Mouse (Mus musculus): ENCODE results near the gene Bak1. TPM values are rescaled to one million over a fixed set of nuclear protein-coding genes. Genes with fewer than 3 reads are reported as not detected.

Bak1 gene
- polyA plus RNA-seq, 1 experiment from 2014 or later, result 2.5 TPM

- Histone ChIP-seq H3K4me3 (no peak overlapping the region), H3K4me1 (peaks cover 19% of the 10 kb centered on the region), H3K27ac (no peak overlapping the region), H3K27me3 (replicated peaks) (no peaks in the 10 kb centered on the region), H3K9me3 (no peaks in the 10 kb centered on the region), H3K4me2 (replicated peaks) (no peak overlapping the region), H3K36me3 (peaks cover 4% of the 10 kb centered on the region; the same call in 1 of the 2 replicates), H3K9ac (no peak overlapping the region)
- ATAC-seq (ENCODE audit: low FRiP score, low read depth), result no peak
- 87% methylated on average over 4 of the region's 4 CpGs for WGBS
Observed at GRCm38 (mm10) chr17:27030896-27031295, 2.1 kb upstream of the Bak1 start.

DNA sequence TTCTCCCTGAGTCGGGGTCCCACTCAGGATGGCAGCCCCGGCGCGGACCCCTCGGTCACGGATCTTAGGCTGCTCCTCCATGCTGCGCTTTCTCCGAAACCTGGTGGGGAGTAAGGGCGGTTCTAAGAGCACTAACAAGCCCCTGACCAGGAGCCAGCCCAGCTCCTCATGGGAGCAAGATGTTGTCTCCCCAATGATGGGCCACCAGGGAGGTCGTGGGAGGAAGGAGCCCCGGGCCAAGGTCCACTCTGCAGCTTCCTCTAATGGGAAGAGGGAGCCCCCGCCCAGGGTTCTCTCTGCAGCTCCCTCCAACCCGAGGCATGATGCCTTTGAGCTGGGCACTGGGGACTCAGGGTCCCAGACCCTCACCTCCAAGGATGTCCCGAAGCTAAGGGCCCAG lies 622 bp upstream of the Bak1 start:
- Histone ChIP-seq H3K9ac (no peak overlapping the region), H3K4me2 (replicated peaks) (no peak overlapping the region), H3K27me3 (replicated peaks) (no peaks in the 10 kb centered on the region), H3K27ac (no peak overlapping the region), H3K36me3 (peaks cover 18% of the 10 kb centered on the region), H3K9me3 (no peaks in the 10 kb centered on the region), H3K4me3 (no peak overlapping the region), H3K4me1 (peaks cover 19% of the 10 kb centered on the region)
- WGBS, result 86% methylated on average over 14 of the region's 14 CpGs
- no peak for ATAC-seq (ENCODE audit: low FRiP score, low read depth)

- WGBS, result 2% methylated on average over 19 of the region's 19 CpGs
- peak overlapping the region; percentile 90 for H3K9ac ChIP-seq
- no peak overlapping the region for H3K27ac ChIP-seq
- H3K4me3 ChIP-seq, result peak overlapping the region; percentile 60
- H3K9me3 ChIP-seq, result no peaks in the 10 kb centered on the region
- H3K4me1 ChIP-seq, result peaks cover 19% of the 10 kb centered on the region
- no peaks in the 10 kb centered on the region for H3K27me3 ChIP-seq (replicated peaks)
- peaks cover 28% of the 10 kb centered on the region for H3K36me3 ChIP-seq
- peak; percentile 83 for ATAC-seq (ENCODE audit: low FRiP score, low read depth)
- H3K4me2 ChIP-seq (replicated peaks), result peak overlapping the region; percentile 77
Observed at GRCm38 (mm10) chr17:27028284-27028795, 469 bp downstream of the Bak1 start.

GRCm38 (mm10) chr17:27027460-27028283 lies 1.1 kb downstream of the Bak1 start:
- H3K9ac ChIP-seq, result peak overlapping the region; percentile 90
- peak overlapping the region; percentile 77 for H3K4me2 ChIP-seq (replicated peaks)
- peaks cover 12% of the 10 kb centered on the region for H3K4me1 ChIP-seq
- peaks cover 35% of the 10 kb centered on the region for H3K36me3 ChIP-seq
- 39% methylated on average over 12 of the region's 12 CpGs for WGBS
- ATAC-seq (ENCODE audit: low FRiP score, low read depth), result peak; percentile 29; the same call in 1 of the 2 replicates
- peak overlapping the region; percentile 60 for H3K4me3 ChIP-seq
- H3K27ac ChIP-seq, result no peak overlapping the region
- no peaks in the 10 kb centered on the region for H3K27me3 ChIP-seq (replicated peaks)
- H3K9me3 ChIP-seq, result no peaks in the 10 kb centered on the region

- peaks cover 10% of the 10 kb centered on the region for H3K4me1 ChIP-seq
- no peak overlapping the region for H3K4me2 ChIP-seq (replicated peaks)
- H3K27me3 ChIP-seq (replicated peaks), result no peaks in the 10 kb centered on the region
- H3K9me3 ChIP-seq, result no peaks in the 10 kb centered on the region
- H3K27ac ChIP-seq, result no peak overlapping the region
- peaks cover 52% of the 10 kb centered on the region for H3K36me3 ChIP-seq
- no peak overlapping the region for H3K4me3 ChIP-seq
- H3K9ac ChIP-seq, result no peak overlapping the region
- no peak for ATAC-seq (ENCODE audit: low FRiP score, low read depth)
- 94% methylated on average over 3 of the region's 3 CpGs for WGBS
Observed at GRCm38 (mm10) chr17:27025951-27026350, 2.9 kb downstream of the Bak1 start.

- peaks cover 57% of the 10 kb centered on the region for H3K36me3 ChIP-seq
- no peak for ATAC-seq (ENCODE audit: low FRiP score, low read depth)
Observed at GRCm38 (mm10) chr17:27025326-27025902, 3.4 kb downstream of the Bak1 start.

GRCm38 (mm10) chr17:27023342-27023741 lies 5.5 kb downstream of the Bak1 start:
- no peaks in the 10 kb centered on the region for H3K27me3 ChIP-seq (replicated peaks)

More at GRCm38 (mm10) chr17:27025326-27025902, 3.4 kb downstream of the Bak1 start:
- no peaks in the 10 kb centered on the region for H3K9me3 ChIP-seq
- 95% methylated on average over 17 of the region's 17 CpGs for WGBS
- no peaks in the 10 kb centered on the region for H3K27me3 ChIP-seq (replicated peaks)
- H3K27ac ChIP-seq, result no peak overlapping the region
- no peak overlapping the region for H3K4me2 ChIP-seq (replicated peaks)
- H3K9ac ChIP-seq, result no peak overlapping the region
- peaks cover 10% of the 10 kb centered on the region for H3K4me1 ChIP-seq
- H3K4me3 ChIP-seq, result no peak overlapping the region

GRCm38 (mm10) chr17:27021736-27022135 lies 7.1 kb downstream of the Bak1 start:
- WGBS, result 96% methylated on average over 9 of the region's 9 CpGs
- peaks cover 7% of the 10 kb centered on the region for H3K4me1 ChIP-seq
- H3K4me3 ChIP-seq, result no peak overlapping the region
- H3K27me3 ChIP-seq (replicated peaks), result no peaks in the 10 kb centered on the region
- ATAC-seq (ENCODE audit: low FRiP score, low read depth), result no peak
- no peak overlapping the region for H3K27ac ChIP-seq
- H3K9ac ChIP-seq, result no peak overlapping the region
- no peak overlapping the region for H3K4me2 ChIP-seq (replicated peaks)
- peaks cover 67% of the 10 kb centered on the region for H3K36me3 ChIP-seq
- no peaks in the 10 kb centered on the region for H3K9me3 ChIP-seq

More at GRCm38 (mm10) chr17:27023342-27023741, 5.5 kb downstream of the Bak1 start:
- no peaks in the 10 kb centered on the region for H3K9me3 ChIP-seq
- H3K4me1 ChIP-seq, result peaks cover 10% of the 10 kb centered on the region
- no peak overlapping the region for H3K4me3 ChIP-seq
- WGBS, result 97% methylated on average over 4 of the region's 4 CpGs
- H3K27ac ChIP-seq, result no peak overlapping the region
- H3K4me2 ChIP-seq (replicated peaks), result no peak overlapping the region
- peaks cover 67% of the 10 kb centered on the region for H3K36me3 ChIP-seq
- no peak overlapping the region for H3K9ac ChIP-seq
- no peak for ATAC-seq (ENCODE audit: low FRiP score, low read depth)

- WGBS, result 93% methylated on average over 13 of the region's 14 CpGs
- H3K27me3 ChIP-seq (replicated peaks), result no peaks in the 10 kb centered on the region
- H3K9me3 ChIP-seq, result no peaks in the 10 kb centered on the region
- no peak overlapping the region for H3K9ac ChIP-seq
- H3K4me1 ChIP-seq, result peaks cover 7% of the 10 kb centered on the region
- no peak overlapping the region for H3K27ac ChIP-seq
- no peak for ATAC-seq (ENCODE audit: low FRiP score, low read depth)
- no peak overlapping the region for H3K4me2 ChIP-seq (replicated peaks)
- H3K4me3 ChIP-seq, result no peak overlapping the region
- H3K36me3 ChIP-seq, result peaks cover 65% of the 10 kb centered on the region
Observed at GRCm38 (mm10) chr17:27021076-27021475, 7.7 kb downstream of the Bak1 start.

- Histone ChIP-seq H3K4me1 (peaks cover 7% of the 10 kb centered on the region), H3K9me3 (no peaks in the 10 kb centered on the region), H3K27ac (no peak overlapping the region), H3K9ac (peak overlapping the region; percentile 36; the same call in 1 of the 2 replicates), H3K27me3 (replicated peaks) (no peaks in the 10 kb centered on the region), H3K4me3 (no peak overlapping the region; the same call in 1 of the 2 replicates), H3K4me2 (replicated peaks) (peak overlapping the region; percentile 68), H3K36me3 (peaks cover 42% of the 10 kb centered on the region)
- 41% methylated on average over 12 of the region's 12 CpGs for WGBS
- ATAC-seq (ENCODE audit: low FRiP score, low read depth), result no peak
Observed at GRCm38 (mm10) chr17:27018555-27019196, 10.1 kb downstream of the Bak1 start.

GRCm38 (mm10) chr17:27017564-27018499 lies 11.0 kb downstream of the Bak1 start:
- H3K4me3 ChIP-seq, result peak overlapping the region; percentile 37
- ATAC-seq (ENCODE audit: low FRiP score, low read depth), result peak; percentile 79
- H3K27ac ChIP-seq, result no peak overlapping the region

More at GRCm38 (mm10) chr17:27017564-27018499, 11.0 kb downstream of the Bak1 start:
- H3K36me3 ChIP-seq, result peaks cover 34% of the 10 kb centered on the region
- WGBS, result 7% methylated on average over 34 of the region's 34 CpGs
- H3K9me3 ChIP-seq, result no peaks in the 10 kb centered on the region
- peak overlapping the region; percentile 68 for H3K4me2 ChIP-seq (replicated peaks)
- H3K9ac ChIP-seq, result peak overlapping the region; percentile 36; the same call in 1 of the 2 replicates
- peaks cover 9% of the 10 kb centered on the region for H3K4me1 ChIP-seq
- H3K27me3 ChIP-seq (replicated peaks), result no peaks in the 10 kb centered on the region
